12 mouse cellular contexts compared by ENCODE assay signal in genomic region chr10:118961713-118962181, GRCm38 (mm10).
DNase-seq lines count a peak whose midpoint lies in the region; ATAC-seq and TF ChIP-seq lines count a peak whose summit lies in the region.
"Had no signal": no experiment of that assay in that cellular context is flagged by ENCODE, and none has a peak within 500 bp of the region (broad histone marks: within the 10 kb centered on the region; RNA-seq: fewer than 3 reads in every experiment).

No protein-coding gene starts in this region.

- no peak overlapping the region for H3K9ac ChIP-seq in embryonic facial prominence, embryonic 11.5 days (replicated peaks; ENCODE audit: low read length)
- H3K9ac ChIP-seq in hindbrain, embryonic 13.5 days, result no peak overlapping the region
- no peak overlapping the region for H3K9ac ChIP-seq in midbrain, embryonic 16.5 days (ENCODE audit: low read depth, low read length)
- H3K9ac ChIP-seq: embryonic facial prominence, embryonic 13.5 days; intestine, embryonic 15.5 days; liver, embryonic 12.5 days had no signal

- no peak for TF ChIP-seq CTCF in left cerebral cortex, adult 2 months (IDR thresholded peaks at IDR 0.05)

- intact Hi-C loops in left cerebral cortex, adult 2 months (cut with DNase I), result no loop called here

- H3K27ac ChIP-seq in embryonic facial prominence, embryonic 11.5 days (replicated peaks; ENCODE audit: low read depth, low read length), result no peak overlapping the region
- H3K27ac ChIP-seq in hindbrain, embryonic 13.5 days, result 0 out of 2 replicates have a peak overlapping the region, but pooled peaks have one; percentile 40
- no peak overlapping the region for H3K27ac ChIP-seq in midbrain, embryonic 16.5 days (ENCODE audit: low read length)
- H3K27ac ChIP-seq in left cerebral cortex, adult 2 months, result no peak overlapping the region
- H3K27ac ChIP-seq: embryonic facial prominence, embryonic 13.5 days; intestine, embryonic 15.5 days; liver, embryonic 12.5 days had no signal

- no peaks in the 10 kb centered on the region for H3K27me3 ChIP-seq in embryonic facial prominence, embryonic 11.5 days (ENCODE audit: control insufficient read depth, insufficient read depth, low read length)
- H3K27me3 ChIP-seq in hindbrain, embryonic 13.5 days, result 0 out of 2 replicates have a peak, but pooled peaks cover 11% of the 10 kb centered on the region
- H3K27me3 ChIP-seq in midbrain, embryonic 16.5 days (ENCODE audit: control insufficient read depth, insufficient read depth, low read depth, low read length), result no peaks in the 10 kb centered on the region
- H3K27me3 ChIP-seq: embryonic facial prominence, embryonic 13.5 days; intestine, embryonic 15.5 days; liver, embryonic 12.5 days had no signal

- ATAC-seq in embryonic facial prominence, embryonic 11.5 days (replicated peaks; ENCODE audit: insufficient number of reproducible peaks, low FRiP score, low TSS enrichment, low read depth), result peak; percentile 85
- ATAC-seq in hindbrain, embryonic 13.5 days (ENCODE audit: low FRiP score), result peak; percentile 83
- peak; percentile 80 for ATAC-seq in midbrain, embryonic 16.5 days
- no peak for ATAC-seq in frontal cortex, adult (ENCODE audit: low TSS enrichment)
- no peak for ATAC-seq in CD4-positive, CD25-positive, alpha-beta regulatory T cell, adult 4 months
- ATAC-seq: intestine, embryonic 15.5 days; liver, embryonic 12.5 days had no signal

- no peaks in the 10 kb centered on the region for H3K36me3 ChIP-seq in embryonic facial prominence, embryonic 11.5 days (replicated peaks; ENCODE audit: control insufficient read depth, insufficient read depth, low read depth, low read length)
- H3K36me3 ChIP-seq in hindbrain, embryonic 13.5 days, result no peaks in the 10 kb centered on the region
- no peaks in the 10 kb centered on the region for H3K36me3 ChIP-seq in midbrain, embryonic 16.5 days (ENCODE audit: control insufficient read depth, insufficient read depth, low read length)
- H3K36me3 ChIP-seq: embryonic facial prominence, embryonic 13.5 days; intestine, embryonic 15.5 days; liver, embryonic 12.5 days had no signal

- DNase-seq in ZHBTc4 (ENCODE audit: low read depth, low spot score), result peak; percentile 47
- DNase-seq in embryonic facial prominence, embryonic 11.5 days (ENCODE audit: low spot score), result peak; percentile 44
- DNase-seq in frontal cortex, postnatal 10 days (ENCODE audit: low spot score in 2 of 2), result no peak
- DNase-seq in left cerebral cortex, adult 2 months (ENCODE audit: extremely low spot score in 1 of 2, low spot score in 2 of 2), result no peak
- DNase-seq: cerebellum, adult 2 months had no signal

- H3K9me3 ChIP-seq in embryonic facial prominence, embryonic 11.5 days (replicated peaks; ENCODE audit: control insufficient read depth, low read length), result no peaks in the 10 kb centered on the region
- no peaks in the 10 kb centered on the region for H3K9me3 ChIP-seq in hindbrain, embryonic 13.5 days
- H3K9me3 ChIP-seq in midbrain, embryonic 16.5 days (replicated peaks; ENCODE audit: control insufficient read depth, low read length, poor library complexity, severe bottlenecking), result no peaks in the 10 kb centered on the region
- H3K9me3 ChIP-seq: embryonic facial prominence, embryonic 13.5 days; intestine, embryonic 15.5 days; liver, embryonic 12.5 days had no signal

- no peak overlapping the region for H3K4me2 ChIP-seq in embryonic facial prominence, embryonic 11.5 days (ENCODE audit: low read depth, low read length)
- H3K4me2 ChIP-seq in hindbrain, embryonic 13.5 days, result no peak overlapping the region
- H3K4me2 ChIP-seq in midbrain, embryonic 16.5 days (ENCODE audit: low read length), result no peak overlapping the region
- H3K4me2 ChIP-seq: embryonic facial prominence, embryonic 13.5 days; intestine, embryonic 15.5 days; liver, embryonic 12.5 days had no signal

- H3K4me1 ChIP-seq in embryonic facial prominence, embryonic 11.5 days (ENCODE audit: control insufficient read depth, insufficient read depth, low read length), result no peaks in the 10 kb centered on the region
- peaks cover 23% of the 10 kb centered on the region for H3K4me1 ChIP-seq in hindbrain, embryonic 13.5 days (replicated peaks)
- peaks cover 15% of the 10 kb centered on the region for H3K4me1 ChIP-seq in midbrain, embryonic 16.5 days (ENCODE audit: control insufficient read depth, insufficient read depth, low read length)
- H3K4me1 ChIP-seq: intestine, embryonic 15.5 days; liver, embryonic 12.5 days had no signal

- WGBS in embryonic facial prominence, embryonic 11.5 days, result 62% methylated on average over 7 of the region's 7 CpGs
- 11% methylated on average over 7 of the region's 7 CpGs for WGBS in hindbrain, embryonic 13.5 days
- WGBS in midbrain, embryonic 16.5 days, result 7% methylated on average over 7 of the region's 7 CpGs

- no peak overlapping the region for H3K4me3 ChIP-seq in embryonic facial prominence, embryonic 11.5 days (ENCODE audit: low read depth, low read length)
- H3K4me3 ChIP-seq in hindbrain, embryonic 13.5 days, result no peak overlapping the region
- no peak overlapping the region for H3K4me3 ChIP-seq in midbrain, embryonic 16.5 days (ENCODE audit: low read depth, low read length)
- H3K4me3 ChIP-seq in left cerebral cortex, adult 2 months, result no peak overlapping the region
- H3K4me3 ChIP-seq: embryonic facial prominence, embryonic 13.5 days; intestine, embryonic 15.5 days; liver, embryonic 12.5 days had no signal

Comparison
In these comparisons a context has a peak if more than half of its experiments do, and no peak if none do; other contexts are left out.
1. DNase-seq: peak in ZHBTc4 (single experiment) and embryonic facial prominence, embryonic 11.5 days (single experiment); none in frontal cortex, postnatal 10 days (0 of 2) and left cerebral cortex, adult 2 months (0 of 2).
2. ATAC-seq: peak in embryonic facial prominence, embryonic 11.5 days (single experiment), hindbrain, embryonic 13.5 days (single experiment) and midbrain, embryonic 16.5 days (single experiment); none in frontal cortex, adult (single experiment) and CD4-positive, CD25-positive, alpha-beta regulatory T cell, adult 4 months (single experiment).